Mouse (Mus musculus): ENCODE measurements at regions not wholly inside any gene's neighbourhood (a gene's known extent, or its start where the extent isn't known, plus 50 kb on each side); places are given as distances from the start of the nearest gene placed in this dataset.
A peak's percentile ranks its signal among the peaks of the same experiment; 100 is the strongest.
"Not testable (repeated sequence)": the region's sequence is repeated elsewhere in the genome, so short reads cannot be mapped to it uniquely, and the experiment has no call there.

DNA sequence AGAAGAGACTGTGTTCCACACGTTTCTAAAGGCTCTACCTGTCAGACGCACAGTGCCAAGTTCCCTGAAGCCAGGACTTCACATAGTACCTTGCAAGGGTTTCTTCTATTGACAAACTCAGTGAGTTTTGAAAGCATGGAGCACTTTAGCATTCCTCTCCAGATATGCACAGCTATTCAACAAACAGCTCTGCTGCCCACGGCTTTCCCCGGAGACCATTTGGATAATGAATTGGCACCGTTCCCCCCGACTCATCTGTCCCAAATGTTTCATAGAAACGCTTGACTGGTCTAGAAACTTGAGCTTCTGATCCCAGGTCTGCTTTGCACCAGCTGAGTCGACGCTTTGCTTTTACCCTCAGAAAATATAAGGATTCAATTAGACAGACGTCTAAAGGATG, 162.2 kb upstream of the St6galnac5 start:
- DNase-seq (ENCODE audit: low spot score in 2 of 2): peak; percentile 50 to 70

DNA sequence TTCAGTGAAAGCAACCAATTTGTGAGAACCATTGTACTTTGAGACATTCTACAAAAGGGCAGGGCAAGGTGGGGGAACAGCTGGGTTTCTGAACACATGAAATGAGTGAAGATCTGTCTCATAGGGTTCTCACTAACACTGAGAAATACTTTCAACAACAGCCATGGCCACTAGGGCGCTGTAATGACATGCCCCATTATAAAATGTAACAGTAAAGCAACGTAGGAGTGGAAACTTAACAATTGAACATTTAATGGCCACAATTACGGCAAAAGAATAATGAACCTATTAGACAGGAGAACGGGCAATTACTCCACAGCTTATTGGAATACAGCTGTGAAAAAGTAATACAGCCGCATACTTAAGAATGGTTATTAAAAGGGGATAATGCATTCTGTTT, 158.9 kb upstream of the St6galnac5 start:
- no peak for DNase-seq (ENCODE audit: low spot score in 2 of 2)

DNA sequence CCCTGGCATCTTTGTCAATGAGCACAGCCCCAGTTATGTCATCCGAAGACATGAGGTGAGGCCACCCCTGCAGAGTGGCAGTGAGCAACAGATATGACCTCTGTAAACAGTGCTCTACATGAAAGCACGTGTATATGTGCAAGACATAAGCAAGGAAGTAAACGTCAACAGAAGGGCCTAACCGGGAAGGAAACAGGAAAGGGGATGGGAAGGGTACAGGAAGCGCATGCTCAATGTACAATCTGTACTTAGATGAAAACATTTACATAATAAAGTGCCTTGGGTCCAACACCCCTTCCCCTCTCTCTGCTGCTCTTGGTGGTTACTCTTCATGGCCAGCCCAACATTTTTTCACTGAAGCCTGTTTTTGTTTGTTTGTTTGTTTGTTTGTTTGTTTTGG, 143.3 kb upstream of the St6galnac5 start:
- no peak for DNase-seq (ENCODE audit: low spot score in 2 of 2)

DNA sequence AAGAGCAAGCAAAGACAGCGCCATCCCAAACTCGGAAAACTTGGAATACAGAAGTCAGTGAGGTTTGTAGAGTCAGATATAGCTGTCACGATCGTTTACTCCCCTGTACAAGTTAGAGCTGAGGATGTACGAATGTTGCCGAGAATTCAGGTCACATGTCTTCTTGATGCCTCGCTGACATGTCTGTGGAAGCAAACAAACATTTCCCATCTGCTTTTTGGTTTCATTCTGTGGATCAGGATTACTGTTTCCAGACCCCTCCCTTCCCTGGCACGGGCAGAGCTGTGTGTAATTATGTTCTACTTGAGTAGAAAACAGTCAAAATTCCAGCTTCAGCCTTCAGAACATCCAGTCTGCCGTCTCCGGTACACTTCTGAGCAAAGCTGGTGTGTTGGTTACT, 139.9 kb upstream of the St6galnac5 start:
- peak in 1 of 2 experiments; percentile 45 for DNase-seq (ENCODE audit: low spot score in 2 of 2)

DNA sequence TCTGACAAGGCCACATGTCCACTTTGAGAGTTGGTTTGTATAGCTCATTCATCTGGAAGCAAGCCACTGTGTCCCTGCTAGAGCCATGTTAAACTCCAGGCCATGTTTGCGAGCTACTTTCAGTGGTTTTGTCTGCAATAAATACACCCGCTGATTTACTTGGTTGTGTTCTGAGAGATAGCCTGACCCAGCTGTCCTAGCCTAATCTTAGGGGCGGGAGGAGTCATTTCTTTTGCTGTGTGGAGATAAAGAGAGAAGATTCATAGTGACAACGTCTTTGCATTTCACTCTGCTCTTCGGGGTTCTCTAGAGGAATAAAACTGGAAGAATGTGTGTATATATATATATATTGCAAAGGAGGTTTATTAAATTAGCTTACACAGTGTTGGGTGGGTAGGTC, 137.1 kb upstream of the St6galnac5 start:
- DNase-seq (ENCODE audit: low spot score in 2 of 2): no peak

DNA sequence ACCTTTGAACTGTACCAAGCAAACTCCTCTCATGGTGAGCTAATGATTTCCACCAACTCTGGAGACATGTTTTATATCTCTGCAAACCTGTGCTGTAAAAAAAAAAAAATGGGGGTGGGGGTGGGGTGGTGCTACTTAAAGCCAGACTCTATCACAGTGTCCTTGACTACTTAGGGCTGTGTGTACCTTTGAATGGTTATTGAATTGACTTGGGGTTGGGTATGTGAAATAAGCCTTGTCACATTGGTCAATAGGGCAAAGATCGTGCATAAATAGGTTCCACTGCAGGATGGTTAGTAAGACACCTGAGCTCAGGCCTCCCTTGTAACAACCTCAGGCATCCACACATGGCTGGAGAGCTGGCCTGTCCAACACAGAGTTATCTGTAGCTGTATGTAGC, 136.6 kb upstream of the St6galnac5 start:
- DNase-seq (ENCODE audit: low spot score in 2 of 2): no peak

DNA sequence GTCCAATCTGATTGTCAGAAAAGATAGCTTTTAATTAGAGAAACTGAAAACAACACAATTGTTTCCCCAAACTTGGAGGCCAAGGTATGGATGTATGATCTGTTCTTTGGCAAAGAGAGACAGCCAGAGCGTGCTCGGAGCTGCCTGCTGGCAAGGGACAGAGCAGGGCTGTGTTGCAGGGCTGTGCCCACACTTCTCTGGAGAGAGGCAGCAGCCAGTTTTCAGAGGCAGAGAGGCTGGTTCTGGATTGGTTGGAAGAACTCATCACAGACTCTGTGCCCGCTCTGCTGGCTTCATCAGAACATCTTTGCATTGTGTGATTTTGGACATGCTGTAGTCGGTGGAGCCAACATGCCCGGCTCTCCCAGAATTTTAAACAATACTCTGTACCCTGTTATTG, 123.5 kb upstream of the St6galnac5 start:
- peak; percentile 54 to 81 for DNase-seq (ENCODE audit: low spot score in 2 of 2)

DNA sequence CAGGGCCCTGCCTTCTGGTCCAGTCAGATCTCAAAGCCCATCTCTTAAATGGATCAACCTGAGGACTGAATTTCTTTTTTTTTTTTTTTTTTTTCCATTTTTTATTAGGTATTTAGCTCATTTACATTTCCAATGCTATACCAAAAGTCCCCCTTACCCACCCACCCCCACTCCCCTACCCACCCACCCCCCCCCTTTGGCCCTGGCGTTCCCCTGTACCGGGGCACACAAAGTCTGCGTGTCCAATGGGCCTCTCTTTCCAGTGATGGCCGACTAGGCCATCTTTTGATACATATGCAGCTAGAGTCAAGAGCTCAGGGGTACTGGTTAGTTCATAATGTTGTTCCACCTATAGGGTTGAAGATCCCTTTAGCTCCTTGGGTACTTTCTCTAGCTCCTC, 108.5 kb upstream of the St6galnac5 start:
- not testable (repeated sequence) for DNase-seq (ENCODE audit: low spot score in 2 of 2)

DNA sequence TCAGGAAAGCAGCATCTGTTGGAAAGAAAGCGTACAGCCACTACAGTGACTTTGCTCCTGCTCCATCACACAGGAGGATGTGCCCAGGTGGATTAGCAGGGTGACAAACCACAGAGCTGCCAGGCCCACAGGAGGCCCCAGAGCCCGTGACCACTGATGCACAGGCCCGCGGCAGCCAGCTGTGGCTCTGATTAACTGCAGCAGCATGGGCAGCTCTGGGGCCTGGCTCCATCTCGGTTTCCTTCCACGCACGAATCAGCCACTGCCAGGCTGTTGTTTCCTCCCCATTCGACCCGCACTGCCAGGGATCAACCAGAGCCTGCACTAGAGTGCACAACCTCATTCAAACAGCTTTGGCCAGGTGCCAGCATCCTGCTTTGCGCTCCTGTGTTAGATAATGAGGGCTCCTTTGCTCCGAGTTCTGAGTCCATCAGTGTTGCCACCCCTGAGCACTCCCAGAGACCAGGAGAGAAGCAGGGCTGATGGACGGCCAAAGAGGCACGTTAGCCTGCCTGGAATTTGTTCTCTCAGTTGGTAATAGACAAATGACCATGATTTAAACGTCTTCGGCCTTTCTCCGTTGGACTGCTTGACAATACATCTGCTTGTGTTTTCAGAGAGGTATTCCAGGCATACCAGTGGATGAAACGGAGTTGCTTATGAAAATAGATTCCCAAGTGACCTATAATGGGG, 103.2 kb upstream of the St6galnac5 start:
- DNase-seq (ENCODE audit: low spot score in 2 of 2): peak; percentile 50

DNA sequence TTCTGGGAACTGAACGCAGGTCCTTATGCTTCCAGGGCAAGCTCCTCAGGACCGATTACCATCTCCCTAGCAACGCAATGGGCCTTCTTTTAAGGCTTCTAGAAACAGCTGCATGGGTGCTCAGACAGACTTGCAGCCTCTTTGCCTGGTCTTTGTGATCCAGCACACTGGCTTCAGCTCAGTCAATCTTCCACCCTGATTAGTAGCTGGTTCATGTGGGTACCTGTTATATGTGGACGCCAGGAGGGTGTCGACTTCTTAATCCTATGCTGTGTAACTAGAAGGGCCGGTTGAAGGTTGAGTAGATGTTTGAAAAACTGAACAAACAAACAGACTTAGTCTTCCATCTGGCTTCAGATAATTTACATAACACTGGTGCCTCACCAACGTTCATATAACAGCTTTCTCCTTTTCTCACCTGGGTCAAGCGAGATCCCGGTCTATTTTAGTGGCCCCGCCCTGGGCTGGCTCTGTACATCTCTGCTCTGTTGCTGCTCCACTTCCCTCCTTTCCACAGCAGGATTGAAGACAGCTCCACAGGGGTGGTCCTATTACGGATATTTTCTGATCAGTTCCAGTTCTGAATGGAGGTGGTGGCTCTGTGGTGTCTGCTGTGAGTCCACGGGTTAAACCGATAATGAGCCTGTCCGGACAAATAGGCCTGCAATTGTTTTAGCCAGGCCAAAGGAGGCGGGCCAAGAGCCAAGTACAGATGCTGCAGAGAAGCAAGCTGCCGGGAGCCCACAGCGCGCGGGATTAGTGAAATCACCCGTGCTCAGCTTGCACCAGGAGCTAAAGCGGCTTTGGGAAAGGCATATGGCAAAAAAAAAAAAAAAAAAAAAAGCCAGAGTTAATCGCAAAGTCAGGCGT, 102.4 kb upstream of the St6galnac5 start:
- peak; percentile 12 to 58 for DNase-seq (ENCODE audit: low spot score in 2 of 2)

DNA sequence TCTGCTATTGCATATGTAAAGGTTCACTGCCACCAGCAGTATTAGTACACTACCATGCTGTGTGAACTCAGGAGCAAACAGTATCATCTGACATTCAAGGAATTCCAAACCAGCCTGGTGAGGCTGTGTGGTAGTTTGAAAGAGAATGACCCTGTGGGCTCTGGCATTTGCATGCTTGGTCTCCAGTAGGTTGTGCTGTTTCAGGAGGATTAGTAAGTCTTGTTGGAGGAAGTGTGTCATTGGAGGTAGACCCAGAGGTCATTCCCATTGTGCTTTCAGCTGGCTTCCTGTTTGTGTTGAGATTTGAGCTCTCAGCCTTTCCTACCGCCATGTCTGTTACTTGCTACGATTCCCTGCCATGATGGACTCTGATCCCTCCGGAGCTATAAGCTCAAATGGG, 98.3 kb upstream of the St6galnac5 start:
- no peak for DNase-seq (ENCODE audit: low spot score in 2 of 2)

DNA sequence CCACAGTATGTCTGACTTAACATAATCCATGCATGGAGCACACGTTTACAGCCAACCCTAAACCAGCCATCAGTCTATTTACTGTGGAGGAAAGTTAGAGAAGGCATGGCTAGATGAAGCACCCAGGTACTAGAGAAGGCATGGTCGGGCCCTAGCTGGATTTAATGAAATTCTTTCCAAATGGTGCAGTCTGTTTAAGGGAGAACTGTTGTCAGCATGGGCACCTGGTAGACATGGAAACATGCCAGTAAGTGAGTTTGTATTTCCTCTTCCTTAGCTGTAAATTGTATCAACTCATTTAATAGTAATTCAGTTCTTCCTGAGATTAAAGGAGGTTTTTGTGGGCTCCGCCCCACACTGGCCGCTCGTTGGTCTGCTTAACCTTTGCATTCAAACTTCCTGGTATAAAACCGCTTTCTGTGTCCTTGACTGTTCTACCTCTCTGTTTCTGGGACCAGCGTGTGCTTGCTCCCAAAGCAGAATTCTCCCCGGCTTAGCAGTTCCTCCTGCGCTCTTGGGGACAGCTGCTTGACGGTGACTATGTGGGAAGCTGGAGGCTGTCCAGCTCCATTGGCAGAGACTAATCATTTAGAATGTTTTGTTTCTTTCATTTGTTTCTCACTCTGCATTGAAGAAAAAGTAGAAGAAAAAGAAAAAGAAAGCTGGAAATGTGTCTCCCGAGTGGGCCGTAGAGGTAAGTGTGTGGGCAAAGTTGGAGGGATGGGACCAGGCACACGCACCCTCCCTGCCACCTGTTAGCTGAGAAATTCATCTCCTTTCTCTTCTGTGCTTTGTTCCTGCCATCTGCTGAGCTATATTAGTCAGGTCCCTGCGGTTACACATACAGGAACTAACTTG, 96.0 kb upstream of the St6galnac5 start:
- DNase-seq (ENCODE audit: low spot score in 2 of 2): peak; percentile 61 to 78

DNA sequence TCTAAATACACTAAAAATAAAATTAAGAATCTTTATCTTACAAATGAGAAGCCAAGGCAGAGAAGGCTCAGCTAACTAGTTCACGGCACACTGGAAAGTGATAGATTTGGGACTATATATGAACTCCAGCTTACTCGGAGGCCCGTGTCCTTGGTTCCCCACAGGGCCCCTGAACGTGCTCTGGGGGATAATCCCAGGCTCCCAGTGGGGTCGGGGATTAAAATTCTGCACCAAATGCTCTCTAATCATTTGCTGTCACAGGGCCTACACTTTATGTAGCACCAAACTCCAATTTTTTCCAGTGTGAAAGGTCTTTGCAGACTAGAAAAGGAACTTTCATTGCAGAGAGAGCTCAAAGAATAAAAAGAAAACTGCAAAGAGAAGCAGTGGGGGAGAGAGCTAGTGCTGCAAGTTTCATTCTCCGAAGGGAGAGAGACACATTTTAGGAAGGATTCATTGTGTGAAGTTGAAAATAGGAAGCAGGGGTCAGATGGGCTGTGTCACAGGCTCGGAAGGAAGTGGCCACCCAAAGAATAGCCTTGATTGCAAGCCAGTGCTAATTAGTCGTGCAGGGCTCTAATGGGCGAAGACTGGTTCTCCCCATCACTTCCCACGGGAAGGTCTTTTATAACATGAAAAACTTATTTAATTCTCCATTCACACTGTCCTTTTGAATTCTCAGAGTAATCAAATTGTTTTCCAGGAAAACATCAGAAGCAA, 90.3 kb upstream of the St6galnac5 start:
- no peak for DNase-seq (ENCODE audit: low spot score in 2 of 2)

DNA sequence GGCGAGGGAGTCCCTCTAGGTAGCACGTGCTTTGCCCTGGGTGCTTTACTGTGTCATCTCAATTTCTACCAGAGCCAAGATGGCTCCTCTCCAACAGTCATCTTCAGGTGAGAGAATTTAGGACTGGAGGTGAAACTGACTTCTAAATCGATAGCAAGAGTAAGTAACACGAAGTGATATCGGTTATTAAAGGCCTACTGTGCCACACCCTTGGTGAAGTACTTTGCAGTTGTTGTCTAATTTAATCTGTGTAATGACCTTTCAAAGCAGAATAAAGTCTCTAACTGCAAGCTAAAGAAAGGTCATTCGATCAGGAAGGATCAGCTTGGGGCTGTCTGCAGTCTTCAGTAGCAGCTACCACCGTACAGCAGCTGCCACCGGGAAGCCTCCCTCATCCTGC, 89.5 kb upstream of the St6galnac5 start:
- DNase-seq (ENCODE audit: low spot score in 2 of 2): no peak

DNA sequence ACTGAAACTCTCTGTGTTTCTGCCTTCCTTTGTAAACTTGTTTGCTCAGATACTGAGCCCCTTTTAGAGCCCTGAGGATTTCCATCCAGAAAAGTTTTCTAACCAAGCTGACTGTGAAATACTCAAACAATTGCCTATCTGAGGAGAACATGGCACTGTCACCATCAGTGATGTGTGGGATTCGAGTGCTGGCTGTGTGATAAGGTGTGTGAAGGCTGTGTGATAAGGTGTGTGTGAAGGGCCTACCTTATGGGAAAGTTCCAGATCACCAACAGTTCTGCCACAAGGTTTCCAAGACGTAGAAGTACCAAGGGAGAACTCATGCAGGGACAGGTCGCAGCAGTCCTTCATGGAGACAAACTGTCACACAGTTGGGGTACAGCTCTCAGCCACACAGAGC, 89.1 kb upstream of the St6galnac5 start:
- DNase-seq (ENCODE audit: low spot score in 2 of 2): no peak

DNA sequence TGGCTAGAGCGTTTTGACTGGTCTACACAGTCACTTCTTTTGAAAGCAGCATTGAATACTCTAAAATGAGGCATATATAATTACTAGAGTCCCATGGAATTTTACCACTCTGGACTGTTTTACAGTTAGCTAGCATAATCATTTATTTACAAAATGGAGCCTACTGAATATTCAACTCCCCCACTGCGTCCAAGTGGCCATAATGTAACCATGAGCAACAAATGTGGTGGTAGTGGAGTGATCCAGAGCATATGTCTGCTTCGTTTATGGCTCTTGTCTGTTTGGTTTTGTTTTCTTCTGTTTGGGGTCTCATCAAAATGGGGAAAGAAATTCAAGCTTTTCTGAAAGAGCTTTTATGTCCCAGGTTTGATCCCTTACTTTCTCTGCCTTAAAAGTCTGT, 83.8 kb upstream of the St6galnac5 start:
- DNase-seq (ENCODE audit: low spot score in 2 of 2): no peak

DNA sequence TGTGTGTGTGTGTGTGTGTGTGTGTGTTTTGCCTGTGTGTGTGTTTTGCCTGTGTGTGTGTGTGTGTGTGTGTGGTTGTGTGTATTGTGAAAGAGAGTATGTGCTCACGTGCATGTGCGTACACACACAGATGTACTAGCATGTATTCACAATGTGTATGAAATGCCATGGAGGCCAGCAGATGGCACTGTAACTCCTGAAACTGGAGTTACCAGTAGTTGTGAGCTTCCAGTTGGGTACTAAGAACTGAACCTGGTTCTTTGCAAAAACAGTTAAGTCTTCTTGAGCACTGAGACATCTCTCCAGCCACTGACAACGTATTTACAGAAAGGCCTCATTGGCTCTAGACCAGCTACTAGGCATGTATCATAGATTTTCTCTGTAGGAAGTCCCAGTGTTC, 71.1 kb upstream of the St6galnac5 start:
- no peak for DNase-seq (ENCODE audit: low spot score in 2 of 2)

DNA sequence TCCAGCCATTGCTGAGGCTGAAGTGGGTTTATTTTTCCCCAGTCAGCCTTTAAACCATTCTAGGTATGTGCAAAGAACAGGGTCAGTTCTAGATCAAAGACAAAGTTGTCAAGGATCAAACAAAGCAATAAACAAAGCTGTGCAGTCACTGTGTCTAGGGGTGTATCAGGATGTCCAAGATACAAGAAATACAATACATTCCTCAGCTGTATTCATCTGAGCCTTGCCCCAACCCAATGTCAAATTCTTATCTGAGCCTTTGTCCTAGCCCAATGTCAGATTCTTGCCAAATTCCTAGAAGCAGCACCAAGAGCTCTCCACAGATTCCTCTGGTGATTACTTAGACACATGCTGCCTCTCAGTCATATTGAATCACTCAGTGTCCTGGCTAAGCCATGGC, 69.5 kb upstream of the St6galnac5 start:
- DNase-seq (ENCODE audit: low spot score in 2 of 2): no peak

DNA sequence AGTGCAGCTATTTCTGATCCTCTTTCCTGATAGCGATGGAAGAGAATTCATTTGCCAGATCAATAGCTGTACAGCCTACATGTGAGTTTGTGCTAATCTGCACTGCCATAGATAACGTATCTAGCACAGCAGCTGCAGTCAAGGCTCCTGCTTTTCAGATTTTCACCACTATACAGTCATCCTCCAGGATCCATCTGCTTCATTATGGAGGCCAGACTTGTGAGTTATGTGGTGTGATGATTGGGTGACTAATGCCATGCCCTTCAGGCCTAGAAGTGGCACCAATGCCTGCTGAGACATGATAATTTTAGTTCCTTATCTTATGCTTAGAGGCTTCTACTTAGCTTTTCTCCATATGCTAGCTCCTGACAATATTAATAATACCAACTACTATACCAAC, 63.3 kb upstream of the St6galnac5 start:
- no peak for DNase-seq (ENCODE audit: low spot score in 2 of 2)

DNA sequence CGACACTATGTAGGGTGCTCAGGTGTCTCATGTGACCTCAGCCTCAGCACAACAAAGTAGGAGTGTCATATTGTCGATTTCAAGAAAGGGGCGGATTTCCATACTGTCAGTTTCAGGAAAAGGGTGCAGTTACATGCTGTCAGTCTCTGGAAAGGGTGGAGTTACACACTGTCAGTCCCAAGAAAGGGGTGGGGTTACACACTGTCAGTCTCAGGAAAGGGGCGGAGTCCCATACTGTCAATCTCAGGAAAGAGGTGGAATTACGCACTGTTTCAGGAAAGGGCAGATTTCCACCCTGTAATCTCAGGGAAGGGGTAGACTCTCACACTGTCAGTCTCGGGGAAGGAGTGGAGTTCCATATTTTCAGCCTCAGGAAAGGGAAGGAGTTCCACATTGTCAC, 51.9 kb upstream of the St6galnac5 start:
- DNase-seq (ENCODE audit: low spot score in 2 of 2): no peak
